Mouse (Mus musculus) lung, adult 2 months (tissue): ENCODE measurements around the gene Apobec1. TPM values are rescaled to one million over a fixed set of nuclear protein-coding genes. Genes with fewer than 3 reads are reported as not detected.
A peak's percentile ranks its signal among the peaks of the same experiment; 100 is the strongest.
"Not testable (repeated sequence)": the region's sequence is repeated elsewhere in the genome, so short reads cannot be mapped to it uniquely, and the experiment has no call there.

Source experiments
- DNase-seq: peaks from one replicate; pipeline ENCODE4 v3.0.0; 2022
- H3K4me1 ChIP-seq: fragments of 200-500 bp; 2 replicates; pipeline ENCODE4 v1.6.1; 2011; ENCODE audit warnings: low read length; ENCODE audit not compliant: control insufficient read depth, insufficient read depth
- H3K4me3 ChIP-seq: fragments of 200-500 bp; replicated peaks from 2 replicates; pipeline ENCODE3; 2011; ENCODE audit warnings: low read depth, mild to moderate bottlenecking, control low read depth, low read length; ENCODE audit errors: extremely low read depth
- CTCF ChIP-seq: fragments of 200-500 bp; IDR thresholded peaks from 2 replicates; pipeline ENCODE4 v1.5.1; 2011; ENCODE audit warnings: mild to moderate bottlenecking, low read length, control low read depth; ENCODE audit not compliant: insufficient read depth
- POLR2A ChIP-seq: fragments of 200-500 bp; IDR thresholded peaks from 2 replicates; pipeline ENCODE4 v1.6.1; 2011; ENCODE audit warnings: low read depth, mild to moderate bottlenecking, control low read depth, low read length, borderline replicate concordance; ENCODE audit errors: extremely low read depth
- WGBS: fragments of 180-500 bp; shearing (Covaris S2); methylation state at CpG from one replicate; pipeline ENCODE4 v1.1.7; 2018; 5-methylcytosine and 5-hydroxymethylcytosine counted together
- polyA plus RNA-seq: library from polyadenylated mRNA; depleted of rRNA; stranded (reverse); fragments of >200 nt; gene quantifications from 2 replicates; pipeline ENCODE4 v1.2.3, GENCODE M21; 2012

Apobec1 gene
- polyA plus RNA-seq, 1 experiment: 23.2 TPM

- no peak overlapping the region for H3K4me3 ChIP-seq
- TF ChIP-seq CTCF (no peak), POLR2A (no peak)
- 72% methylated on average over 7 of the region's 7 CpGs for WGBS
- DNase-seq: no peak
- no peaks in the 10 kb centered on the region; the same call in 1 of the 2 replicates for H3K4me1 ChIP-seq
These were observed 5.6 kb downstream of the Apobec1 start for GRCm38 (mm10) chr6:122596608-122597007.

GRCm38 (mm10) chr6:122595637-122596036, 6.6 kb downstream of the Apobec1 start:
- no peak overlapping the region for H3K4me3 ChIP-seq
- no peak for DNase-seq
- H3K4me1 ChIP-seq: no peaks in the 10 kb centered on the region; the same call in 1 of the 2 replicates
- 19% methylated on average over 7 of the region's 7 CpGs for WGBS
- TF ChIP-seq CTCF (peak; percentile 27; the same call in 1 of the 2 replicates), POLR2A (no peak)

- Histone ChIP-seq H3K4me1 (no peaks in the 10 kb centered on the region), H3K4me3 (no peak overlapping the region)
- no peak for TF ChIP-seq CTCF
- TF ChIP-seq POLR2A: no peak
- DNase-seq: no peak
- 81% methylated on average over 2 of the region's 2 CpGs for WGBS
These were observed 9.3 kb downstream of the Apobec1 start for GRCm38 (mm10) chr6:122592905-122593304.

- WGBS: 77% methylated on average over 13 of the region's 13 CpGs
- no peaks in the 10 kb centered on the region for H3K4me1 ChIP-seq
- TF ChIP-seq CTCF (no peak), POLR2A (no peak)
- H3K4me3 ChIP-seq: no peak overlapping the region
- no peak for DNase-seq
These were observed 11.1 kb downstream of the Apobec1 start for GRCm38 (mm10) chr6:122591027-122591758.

- Histone ChIP-seq H3K4me1 (no peaks in the 10 kb centered on the region), H3K4me3 (no peak overlapping the region)
- 83% methylated on average over 1 of the region's 1 CpGs for WGBS
- TF ChIP-seq POLR2A: no peak
- no peak for TF ChIP-seq CTCF
- no peak for DNase-seq
These were observed 23.2 kb downstream of the Apobec1 start for GRCm38 (mm10) chr6:122579086-122579485.

GRCm38 (mm10) chr6:122577030-122577429, 25.2 kb downstream of the Apobec1 start:
- no peak for DNase-seq
- 88% methylated on average over 3 of the region's 3 CpGs for WGBS
- H3K4me3 ChIP-seq: no peak overlapping the region

GRCm38 (mm10) chr6:122575037-122575436, 27.2 kb downstream of the Apobec1 start:
- H3K4me3 ChIP-seq, H3K4me1 ChIP-seq, DNase-seq: not testable (repeated sequence)
- 87% methylated on average over 1 of the region's 1 CpGs for WGBS

More at GRCm38 (mm10) chr6:122577030-122577429, 25.2 kb downstream of the Apobec1 start:
- H3K4me1 ChIP-seq: no peaks in the 10 kb centered on the region
- no peak for TF ChIP-seq CTCF
- TF ChIP-seq POLR2A: no peak

GRCm38 (mm10) chr6:122571617-122571959, 30.7 kb downstream of the Apobec1 start:
- 50% methylated on average over 3 of the region's 3 CpGs for WGBS
- DNase-seq: no peak
- Histone ChIP-seq H3K4me3 (no peak overlapping the region), H3K4me1 (no peaks in the 10 kb centered on the region)
- TF ChIP-seq POLR2A (no peak), CTCF (no peak)

GRCm38 (mm10) chr6:122570695-122571616, 31.3 kb downstream of the Apobec1 start:
- TF ChIP-seq CTCF: no peak
- no peak for TF ChIP-seq POLR2A
- 31% methylated on average over 8 of the region's 8 CpGs for WGBS
- H3K4me3 ChIP-seq: no peak overlapping the region
- H3K4me1 ChIP-seq: no peaks in the 10 kb centered on the region
- DNase-seq: no peak
